Mouse (Mus musculus): ENCODE measurements around the gene BC017158. TPM values are rescaled to one million over a fixed set of nuclear protein-coding genes. Genes with fewer than 3 reads are reported as not detected.

The BC017158 gene
- total RNA-seq, 1 experiment from 2014 or later, result 6.9 TPM

DNA sequence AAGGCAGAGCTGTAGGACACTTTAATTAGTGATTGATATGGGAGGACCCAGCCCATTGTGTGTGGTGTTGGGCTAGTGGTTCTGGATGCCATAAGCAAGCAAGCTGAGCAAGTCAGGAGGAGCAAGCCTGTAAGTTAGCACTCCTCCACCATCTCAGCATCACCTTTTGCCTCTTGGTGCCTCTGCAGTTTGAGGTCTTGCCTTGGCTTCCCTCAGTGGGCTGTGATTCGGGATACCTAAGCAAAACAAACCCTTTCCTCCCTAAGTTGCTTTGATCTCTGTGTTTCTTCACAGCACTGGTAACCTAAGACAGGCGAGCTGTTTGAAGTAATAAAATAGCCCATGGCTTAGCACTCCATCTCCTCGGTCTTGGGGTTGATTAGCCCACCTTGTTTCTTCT lies 13.3 kb upstream of the BC017158 start:
- no peak for ATAC-seq (replicated peaks; ENCODE audit: insufficient number of reproducible peaks, low FRiP score, low TSS enrichment, poor library complexity, severe bottlenecking)

DNA sequence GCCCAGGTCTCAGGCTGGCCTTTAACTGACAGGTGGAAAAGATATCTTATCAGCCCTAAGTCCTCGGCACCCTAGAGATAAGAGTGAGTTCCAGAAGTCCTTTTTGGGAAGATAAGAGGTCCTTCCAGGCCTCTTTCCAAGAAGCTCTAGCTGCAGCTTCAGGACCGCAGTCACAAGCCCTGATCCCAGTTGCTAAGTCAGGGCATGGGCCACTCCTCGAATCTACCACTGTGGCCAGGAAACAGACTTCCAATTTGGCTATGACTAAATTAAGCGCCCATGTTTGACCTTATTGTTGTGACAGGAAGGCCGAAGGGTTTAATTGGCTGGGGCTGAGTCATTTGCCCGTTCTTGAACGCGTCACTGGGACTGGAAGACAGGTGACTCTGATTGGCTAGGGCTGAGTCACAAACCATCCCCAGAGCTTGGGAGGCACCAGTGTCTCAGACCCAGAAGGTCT lies 12.3 kb upstream of the BC017158 start:
- ATAC-seq (replicated peaks; ENCODE audit: insufficient number of reproducible peaks, low FRiP score, low TSS enrichment, poor library complexity, severe bottlenecking), result no peak

DNA sequence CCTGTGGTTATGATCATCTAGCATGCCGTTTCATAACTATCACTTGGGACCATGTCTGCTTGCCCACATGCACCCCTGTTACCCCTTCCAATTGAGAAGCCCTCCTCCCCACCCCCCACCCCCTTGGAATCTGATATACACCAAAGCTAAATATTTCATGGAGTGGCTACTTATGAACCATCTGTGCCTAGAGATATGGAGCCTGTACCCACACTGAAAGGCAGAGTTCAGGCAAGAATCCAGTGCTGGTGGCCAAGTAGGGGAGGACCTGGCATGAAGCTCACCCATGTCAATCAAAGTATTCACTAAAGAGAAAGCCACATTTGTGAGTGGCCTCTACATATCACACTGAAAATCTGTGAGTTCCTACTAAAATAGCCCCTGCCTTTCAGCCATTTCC lies 11.8 kb upstream of the BC017158 start:
- ATAC-seq (replicated peaks; ENCODE audit: insufficient number of reproducible peaks, low FRiP score, low TSS enrichment, poor library complexity, severe bottlenecking), result no peak

DNA sequence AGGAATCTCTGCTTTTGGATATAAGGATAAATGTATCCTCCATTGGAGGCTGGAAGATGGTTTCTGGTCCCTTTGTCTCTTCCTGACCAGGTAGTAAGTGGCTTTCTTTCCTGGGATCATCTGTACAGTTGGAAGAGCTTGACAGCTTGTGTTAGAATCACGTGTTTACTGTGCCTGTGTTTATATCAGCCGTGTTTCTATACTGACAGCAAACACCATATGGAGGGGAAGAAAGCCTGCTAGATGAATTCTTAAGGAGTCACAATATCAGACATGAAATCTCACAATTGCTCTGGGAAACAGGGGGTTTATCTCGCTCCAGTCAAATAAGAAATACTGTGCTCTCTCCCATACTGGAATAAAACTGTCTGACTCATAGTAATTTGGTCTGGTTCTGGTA lies 11.2 kb upstream of the BC017158 start:
- ATAC-seq (replicated peaks; ENCODE audit: insufficient number of reproducible peaks, low FRiP score, low TSS enrichment, poor library complexity, severe bottlenecking), result no peak

DNA sequence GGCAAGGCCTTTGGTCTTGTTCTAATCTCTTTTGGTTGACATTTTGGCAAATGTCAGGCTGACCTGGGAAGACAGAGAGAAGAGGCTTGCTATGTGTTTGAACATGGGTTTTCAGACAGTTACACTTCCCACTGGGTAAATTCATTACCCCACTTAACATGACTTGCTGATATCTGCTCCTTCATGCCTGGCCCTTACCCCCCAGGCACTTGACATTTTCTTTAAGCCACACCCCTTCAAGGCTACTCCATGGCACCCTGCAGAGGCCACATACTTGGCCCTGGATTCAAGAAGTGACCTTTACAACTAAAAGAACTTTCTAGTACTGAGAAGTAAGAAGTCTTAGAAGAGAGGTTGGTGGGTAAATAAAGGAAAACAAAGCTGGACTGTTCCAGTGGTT lies 9.9 kb upstream of the BC017158 start:
- peak; percentile 42; the same call in 1 of the 2 replicates for ATAC-seq (replicated peaks; ENCODE audit: insufficient number of reproducible peaks, low FRiP score, low TSS enrichment, poor library complexity, severe bottlenecking)

DNA sequence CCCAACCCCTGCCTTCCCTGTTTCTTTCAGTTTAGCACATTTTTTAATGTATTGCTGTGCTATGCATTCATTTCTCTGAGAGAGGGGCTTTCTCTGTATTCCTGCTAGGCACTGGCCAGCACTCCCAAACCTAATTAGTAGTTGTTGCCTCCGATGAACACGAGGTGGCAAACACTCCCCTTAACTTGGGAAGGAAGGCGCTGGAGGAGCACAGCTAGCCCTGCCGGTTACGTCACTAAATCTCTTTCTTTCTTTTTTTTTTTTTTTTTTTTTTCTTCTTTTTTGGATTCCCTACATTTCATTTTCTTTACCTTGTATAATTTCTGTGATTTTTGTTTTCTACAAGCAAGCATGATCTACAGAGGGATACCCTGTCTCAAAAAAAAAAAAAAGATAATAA lies 6.9 kb upstream of the BC017158 start:
- no peak for ATAC-seq (replicated peaks; ENCODE audit: insufficient number of reproducible peaks, low FRiP score, low TSS enrichment, poor library complexity, severe bottlenecking)

DNA sequence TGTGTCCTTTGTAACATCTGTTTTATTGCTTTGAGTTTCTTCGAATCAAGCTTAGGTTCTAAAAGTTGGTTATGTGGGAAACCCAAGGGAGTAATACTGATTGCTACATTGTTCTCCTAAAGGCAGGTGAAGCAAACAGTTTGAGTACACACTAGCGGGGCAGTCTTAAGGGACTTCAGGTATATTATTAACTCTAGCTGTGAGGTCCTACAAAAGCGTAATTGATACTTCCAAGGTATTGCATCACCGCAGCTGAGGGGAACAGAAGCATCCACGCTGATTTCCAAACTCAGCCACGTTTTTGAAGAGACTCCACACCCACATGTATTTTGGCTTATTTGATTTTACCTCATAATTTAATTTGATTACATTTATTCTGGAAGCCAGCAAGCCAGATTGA lies 6.2 kb upstream of the BC017158 start:
- ATAC-seq (replicated peaks; ENCODE audit: insufficient number of reproducible peaks, low FRiP score, low TSS enrichment, poor library complexity, severe bottlenecking), result no peak

DNA sequence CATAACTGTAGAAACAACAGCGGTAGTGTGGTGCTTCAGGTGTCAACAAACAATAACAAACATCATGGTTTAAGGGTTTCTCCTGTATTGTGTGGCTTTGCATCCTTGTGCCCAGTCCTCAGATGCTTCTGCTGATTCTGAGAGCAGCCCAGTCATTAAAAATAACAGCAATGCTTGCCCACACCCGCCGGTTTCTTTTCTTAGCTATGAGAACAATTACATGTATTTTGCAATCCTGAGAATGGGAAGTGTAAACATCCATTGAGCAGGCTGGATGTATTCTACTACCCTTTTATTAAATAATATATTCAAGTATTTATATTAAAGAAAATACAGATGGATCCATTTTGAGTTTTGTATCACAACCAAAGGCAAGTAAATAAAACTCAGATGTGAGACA lies 4.2 kb upstream of the BC017158 start:
- peak; percentile 55; the same call in 1 of the 2 replicates for ATAC-seq (replicated peaks; ENCODE audit: insufficient number of reproducible peaks, low FRiP score, low TSS enrichment, poor library complexity, severe bottlenecking)

DNA sequence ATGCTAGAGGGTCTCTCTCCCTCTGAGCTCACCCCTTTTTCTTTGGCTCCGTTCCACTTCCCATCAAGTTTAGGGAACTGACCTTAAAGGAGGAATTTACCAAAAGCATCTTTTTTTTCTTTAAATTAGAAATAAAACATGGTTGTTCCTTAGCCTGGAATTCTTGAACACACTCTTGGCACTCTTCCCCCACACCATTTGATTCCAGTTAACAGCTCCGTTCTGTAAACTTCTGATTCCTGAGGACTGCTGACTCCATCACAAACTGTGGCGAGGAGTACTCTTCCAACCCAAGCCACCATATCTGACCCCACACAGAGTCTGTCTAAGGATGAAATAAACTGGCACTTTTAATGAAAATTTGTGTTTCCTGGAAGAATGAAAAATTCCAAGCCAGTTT lies 3.0 kb upstream of the BC017158 start:
- no peak for ATAC-seq (replicated peaks; ENCODE audit: insufficient number of reproducible peaks, low FRiP score, low TSS enrichment, poor library complexity, severe bottlenecking)

DNA sequence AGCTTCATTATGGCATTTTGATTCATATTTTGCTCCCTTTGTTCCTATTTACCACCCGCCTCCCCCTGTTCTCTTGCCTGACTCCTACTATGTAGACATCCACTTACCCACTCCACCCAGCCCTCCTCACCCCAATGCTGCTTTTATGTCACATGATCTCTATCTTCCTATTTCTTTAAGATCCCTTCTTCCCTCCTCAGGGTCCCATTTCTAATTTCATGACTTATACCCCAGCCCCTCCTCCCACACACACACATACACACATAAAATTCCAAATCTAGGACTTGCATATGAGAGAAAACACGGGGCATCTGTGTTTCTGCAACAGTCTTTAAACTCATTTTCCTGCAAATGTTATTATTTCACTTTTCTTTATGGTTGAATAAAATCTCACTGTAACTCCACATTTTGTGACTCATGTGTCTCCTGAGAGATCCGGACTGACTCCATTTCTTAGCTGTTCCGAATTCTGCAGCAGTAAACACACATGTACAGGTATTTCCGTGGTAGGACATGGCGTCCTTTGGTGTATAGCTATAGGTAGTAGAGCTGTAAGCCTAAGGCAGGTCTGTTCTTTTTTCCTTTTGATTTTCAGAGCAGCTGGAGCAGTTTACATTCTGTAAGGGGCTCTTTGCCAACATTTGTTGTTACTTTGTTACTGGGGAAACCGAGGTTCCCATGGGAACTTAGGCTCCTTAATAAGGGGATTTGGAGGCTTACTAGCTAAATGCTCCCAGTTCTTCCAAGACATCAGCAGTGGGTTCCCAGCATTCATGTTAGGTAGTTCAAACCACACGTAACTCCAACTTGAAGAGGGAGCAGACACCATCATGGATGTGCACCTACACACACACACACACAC lies 742 bp upstream of the BC017158 start:
- ATAC-seq (replicated peaks; ENCODE audit: insufficient number of reproducible peaks, low FRiP score, low TSS enrichment, poor library complexity, severe bottlenecking), result no peak

DNA sequence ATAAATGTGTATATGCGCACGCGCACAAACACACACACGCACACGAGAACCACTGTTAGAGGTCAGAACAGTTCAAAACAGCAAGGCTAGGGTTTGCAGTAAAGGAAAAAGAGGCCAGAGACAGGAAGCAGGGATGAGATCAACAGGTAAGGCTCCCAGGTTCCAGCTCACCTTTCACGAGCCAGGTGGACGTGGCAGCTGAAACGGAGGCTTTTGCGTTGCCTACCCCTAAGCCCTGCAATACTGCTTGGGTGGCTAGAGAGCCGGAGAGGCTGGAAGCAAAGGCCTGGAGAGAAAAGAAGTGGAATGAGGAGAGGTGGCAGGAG lies 716 bp downstream of the BC017158 start:
- ATAC-seq (replicated peaks; ENCODE audit: insufficient number of reproducible peaks, low FRiP score, low TSS enrichment, poor library complexity, severe bottlenecking), result no peak

DNA sequence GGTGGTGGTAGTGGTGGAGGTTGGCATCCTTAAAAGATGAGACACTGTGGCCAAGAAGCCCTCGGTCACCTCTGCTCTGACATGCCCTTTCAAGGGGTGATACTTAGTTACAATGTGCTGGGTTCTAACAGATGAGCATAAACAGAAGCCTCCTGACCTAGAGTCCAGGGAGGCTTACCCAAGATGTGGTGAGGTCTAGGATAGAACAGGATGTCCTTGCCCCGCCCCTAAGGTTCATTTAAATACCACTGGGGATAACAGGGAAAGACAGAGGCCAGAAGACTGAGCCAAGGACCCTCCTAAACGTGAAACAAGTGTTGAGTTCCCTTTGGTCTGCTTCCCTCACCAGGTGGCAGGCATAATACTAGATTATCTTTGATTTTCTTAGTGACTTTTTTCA lies 1.5 kb downstream of the BC017158 start:
- no peak for ATAC-seq (replicated peaks; ENCODE audit: insufficient number of reproducible peaks, low FRiP score, low TSS enrichment, poor library complexity, severe bottlenecking)

DNA sequence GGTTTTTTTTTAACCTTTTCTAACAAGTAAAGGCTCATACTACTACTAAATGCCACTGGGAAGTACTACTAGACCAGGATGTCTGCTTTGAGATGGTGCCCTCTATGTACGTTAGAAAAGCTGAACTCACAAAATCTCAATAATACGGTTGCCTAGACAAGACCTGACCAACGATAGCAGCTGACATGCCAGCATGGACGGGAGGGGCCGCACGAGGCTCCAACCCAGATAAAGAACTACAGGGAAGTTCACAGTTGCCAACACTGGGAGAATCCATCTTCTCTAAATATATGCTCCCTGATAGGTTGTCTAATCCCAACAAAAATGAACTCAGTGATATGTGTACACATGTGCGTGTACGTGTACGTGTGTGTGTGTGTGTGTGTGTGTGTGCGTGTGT lies 3.2 kb downstream of the BC017158 start:
- ATAC-seq (replicated peaks; ENCODE audit: insufficient number of reproducible peaks, low FRiP score, low TSS enrichment, poor library complexity, severe bottlenecking), result no peak

DNA sequence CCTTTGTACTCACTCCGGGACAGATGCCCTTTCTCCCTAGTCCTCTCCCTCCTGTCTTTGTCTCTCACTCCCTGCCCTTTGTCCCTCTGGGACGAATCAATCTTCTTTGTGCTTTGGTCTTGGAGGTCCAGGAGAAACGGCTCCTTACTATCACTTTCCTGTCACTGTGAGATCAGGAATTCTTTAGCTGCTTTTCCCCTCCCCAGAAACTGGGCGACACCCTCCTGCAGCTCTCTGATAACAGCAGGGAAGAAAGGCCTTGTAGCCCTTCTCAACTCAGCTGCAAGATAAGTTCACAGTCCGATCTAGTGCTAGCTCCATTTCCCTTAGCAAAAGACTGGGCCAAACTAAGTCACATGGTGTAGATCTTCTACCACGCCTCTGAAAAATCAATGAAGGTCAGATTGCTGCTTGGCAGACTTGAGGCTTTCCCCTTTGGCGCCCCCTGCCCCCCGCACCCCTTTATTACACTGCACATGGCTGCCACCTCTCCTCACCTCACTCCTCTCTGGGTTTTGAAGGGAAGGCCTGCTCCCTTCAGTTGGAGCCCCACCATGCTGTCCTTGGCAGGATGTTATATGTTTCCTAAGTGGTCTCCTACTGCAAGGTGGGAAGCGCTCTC lies 8.9 kb downstream of the BC017158 start:
- no peak for ATAC-seq (replicated peaks; ENCODE audit: insufficient number of reproducible peaks, low FRiP score, low TSS enrichment, poor library complexity, severe bottlenecking)

DNA sequence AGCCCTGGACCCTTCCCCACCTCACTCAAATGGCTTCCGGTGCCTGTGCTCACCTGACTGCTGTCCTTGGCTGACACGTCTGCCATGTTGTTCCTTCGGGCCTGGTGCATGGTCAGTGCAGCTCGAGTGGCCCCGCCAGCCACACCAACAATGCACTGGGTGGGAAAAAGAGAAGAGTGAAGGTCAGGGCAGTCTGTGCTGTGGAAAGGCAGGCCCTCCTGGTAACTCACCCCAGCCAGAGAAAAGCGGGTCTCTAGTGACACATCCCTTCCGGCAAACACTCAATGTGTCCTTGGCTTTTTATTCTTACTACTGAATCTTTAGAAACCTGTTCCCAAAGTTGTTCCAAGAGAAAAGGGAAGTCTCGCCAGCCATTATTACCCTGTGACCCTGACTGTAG lies 12.9 kb downstream of the BC017158 start:
- no peak for ATAC-seq (replicated peaks; ENCODE audit: insufficient number of reproducible peaks, low FRiP score, low TSS enrichment, poor library complexity, severe bottlenecking)

DNA sequence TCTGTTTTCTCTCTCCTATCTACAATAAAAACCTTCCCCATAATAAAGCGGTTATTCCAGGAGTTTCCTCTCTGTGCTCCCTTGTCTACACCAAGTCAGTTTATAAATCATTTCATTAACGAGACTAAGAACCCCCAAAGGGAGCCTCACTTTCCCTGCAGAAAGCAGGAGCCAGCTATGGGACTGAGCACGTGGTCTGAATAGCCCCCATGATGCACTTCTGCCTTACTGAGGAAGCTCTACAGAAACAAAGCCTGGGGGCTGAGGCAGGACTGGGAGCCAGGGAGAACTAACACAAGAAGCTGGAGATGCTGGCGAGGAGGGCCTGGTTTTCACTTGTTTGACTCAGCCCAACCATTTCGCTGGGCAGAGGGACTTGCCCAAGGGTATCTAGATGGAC lies 13.9 kb downstream of the BC017158 start:
- ATAC-seq (replicated peaks; ENCODE audit: insufficient number of reproducible peaks, low FRiP score, low TSS enrichment, poor library complexity, severe bottlenecking), result no peak

DNA sequence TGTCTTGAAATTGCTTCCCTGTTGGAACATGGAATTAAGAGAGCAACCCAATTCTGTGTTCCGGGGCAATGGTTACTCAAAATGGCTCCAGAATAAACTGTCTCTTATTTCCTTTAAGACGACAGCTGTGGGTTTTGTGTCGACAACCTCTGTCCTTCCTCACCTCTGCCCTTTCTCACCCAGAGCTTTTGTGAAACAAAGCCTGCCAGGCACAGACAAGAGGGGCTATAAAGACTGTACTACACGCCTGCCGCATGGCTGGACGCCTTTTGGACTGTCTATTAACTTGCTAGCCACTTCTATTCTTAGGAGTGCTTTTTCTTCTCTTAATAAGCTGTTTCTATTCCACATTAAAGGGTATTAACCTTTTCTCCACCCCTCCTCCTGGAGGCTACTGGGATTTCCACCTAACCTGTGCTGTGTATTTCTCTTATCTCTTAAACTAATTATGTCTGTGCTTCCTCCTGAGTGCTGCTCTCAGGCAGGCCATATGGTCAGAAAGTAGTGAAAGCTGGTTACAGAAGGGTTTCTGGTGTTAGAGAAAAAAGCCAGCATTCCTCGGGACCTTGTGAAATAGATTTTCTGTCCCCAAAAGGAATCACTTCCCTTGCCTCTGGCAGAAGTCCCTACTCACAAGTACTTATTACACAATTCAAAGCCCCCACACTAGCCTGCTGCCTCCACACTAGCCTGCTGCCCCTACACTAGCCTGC lies 15.3 kb downstream of the BC017158 start:
- no peak for ATAC-seq (replicated peaks; ENCODE audit: insufficient number of reproducible peaks, low FRiP score, low TSS enrichment, poor library complexity, severe bottlenecking)

DNA sequence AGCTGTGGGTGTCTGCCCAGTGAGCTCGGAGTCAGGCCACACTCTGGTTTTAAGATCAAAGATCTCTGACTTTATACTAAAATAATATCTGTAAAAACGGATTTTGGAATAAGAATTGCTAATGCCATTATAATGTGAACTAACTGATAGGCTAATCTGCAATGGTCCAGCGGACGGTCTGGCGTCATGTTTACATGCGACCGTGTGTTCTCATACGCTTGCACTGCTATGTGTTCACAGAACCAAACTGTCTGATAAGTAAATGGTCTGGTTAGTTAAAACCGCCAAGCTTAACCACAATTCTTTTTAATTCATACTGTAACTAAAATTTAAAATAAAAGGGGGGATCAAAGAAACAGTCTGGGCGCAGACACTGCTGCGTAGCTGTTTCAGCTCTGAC lies 16.2 kb downstream of the BC017158 start:
- ATAC-seq (replicated peaks; ENCODE audit: insufficient number of reproducible peaks, low FRiP score, low TSS enrichment, poor library complexity, severe bottlenecking), result no peak

DNA sequence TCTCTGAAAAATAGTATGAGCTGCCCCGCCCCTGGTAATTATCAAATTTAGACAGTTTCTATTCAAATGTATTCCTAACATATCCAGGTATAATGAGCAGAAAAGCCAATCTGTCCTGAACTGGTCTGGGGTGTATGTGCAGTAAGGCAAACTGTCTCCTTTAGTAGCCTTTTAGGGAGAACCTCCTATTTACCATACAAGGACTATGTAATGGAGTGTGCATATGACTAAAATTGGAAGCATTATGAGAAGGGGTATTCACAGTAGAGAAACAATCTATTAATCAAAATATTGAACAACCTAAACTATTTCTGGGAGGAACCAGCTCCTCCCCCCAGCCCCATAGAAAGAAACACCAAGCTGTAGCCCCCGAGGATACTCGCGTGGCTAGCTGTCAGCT lies 18.2 kb downstream of the BC017158 start:
- no peak for ATAC-seq (replicated peaks; ENCODE audit: insufficient number of reproducible peaks, low FRiP score, low TSS enrichment, poor library complexity, severe bottlenecking)

DNA sequence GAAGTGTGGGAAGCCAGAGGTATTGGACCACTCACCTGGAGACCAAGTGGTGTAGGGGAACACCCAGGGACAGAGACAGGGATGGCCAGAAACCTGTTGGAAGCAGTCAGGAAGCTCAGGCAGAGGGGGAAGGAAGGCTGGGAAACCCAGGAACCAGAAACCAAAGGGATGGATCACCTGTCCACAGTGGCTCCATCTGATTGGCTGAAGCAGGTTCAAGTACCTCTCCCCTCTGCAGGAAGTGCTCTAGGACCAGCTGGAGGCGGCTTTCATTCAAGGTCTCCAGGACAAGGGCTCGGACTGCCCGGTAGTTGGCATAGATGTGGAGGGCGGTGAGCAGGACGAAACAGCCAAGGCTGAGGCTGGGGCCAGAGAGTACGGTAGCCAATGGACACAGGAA lies 21.9 kb downstream of the BC017158 start:
- no peak for ATAC-seq (replicated peaks; ENCODE audit: insufficient number of reproducible peaks, low FRiP score, low TSS enrichment, poor library complexity, severe bottlenecking)

Measured in monocyte, adult 5-6 weeks (primary cell).